Mouse (Mus musculus) forebrain, embryonic 16.5 days (tissue): ENCODE results near the gene Cerk. TPM values are rescaled to one million over a fixed set of nuclear protein-coding genes. Genes with fewer than 3 reads are reported as not detected.
"Not testable (repeated sequence)": the region's sequence is repeated elsewhere in the genome, so short reads cannot be mapped to it uniquely, and the experiment has no call there.

Experiments used
- ATAC-seq: fragments of 200-750 bp; cut with Nextera tagmentation; 2 replicates; pipeline ENCODE4 v1.8.0; 2017; ENCODE audit warnings: mild to moderate bottlenecking, moderate library complexity
- H3K27ac ChIP-seq: fragments of 300-500 bp; sonication (generic); 2 replicates; pipeline ENCODE4 v1.5.1; 2014; ENCODE audit warnings: low read length, control low read depth
- H3K27me3 ChIP-seq: fragments of 300-500 bp; sonication (generic); replicated peaks from 2 replicates; pipeline ENCODE4 v1.6.1; 2014; ENCODE audit warnings: low read length; ENCODE audit not compliant: control insufficient read depth, insufficient read depth
- H3K36me3 ChIP-seq: fragments of 300-500 bp; sonication (generic); 2 replicates; pipeline ENCODE4 v1.6.1; 2014; ENCODE audit not compliant: control insufficient read depth, insufficient read depth
- H3K4me1 ChIP-seq: fragments of 300-500 bp; sonication (generic); replicated peaks from 2 replicates; pipeline ENCODE4 v1.6.1; 2014; ENCODE audit warnings: low read length; ENCODE audit not compliant: control insufficient read depth, insufficient read depth
- H3K4me2 ChIP-seq: fragments of 300-500 bp; sonication (generic); 2 replicates; pipeline ENCODE4 v1.6.1; 2014; ENCODE audit warnings: mild to moderate bottlenecking, low read length, control low read depth
- H3K4me3 ChIP-seq: fragments of 300-500 bp; sonication (generic); replicated peaks from 2 replicates; pipeline ENCODE4 v1.5.1; 2014; ENCODE audit warnings: mild to moderate bottlenecking, low read length, control low read depth
- H3K9ac ChIP-seq: fragments of 300-500 bp; sonication (generic); replicated peaks from 2 replicates; pipeline ENCODE4 v1.6.1; 2014; ENCODE audit warnings: low read depth, low read length, control low read depth
- H3K9me3 ChIP-seq: fragments of 300-500 bp; sonication (generic); 2 replicates; pipeline ENCODE4 v1.6.1; 2016; ENCODE audit warnings: low read length; ENCODE audit not compliant: control insufficient read depth
- WGBS: fragments of 180-500 bp; shearing (Covaris S2); extraction: QIAGEN DNeasy Blood & Tissue Kit; methylation state at CpG from one replicate; pipeline ENCODE4 v1.1.7; 2014; 5-methylcytosine and 5-hydroxymethylcytosine counted together
- polyA plus RNA-seq: library from polyadenylated mRNA; unstranded; fragments of >200 nt; fragmentation: Nextera tagmentation; extraction: Ambion mirVana; gene quantifications from 2 replicates; pipeline ENCODE4 v1.2.1, GENCODE M21; 2015

Gene Cerk
- polyA plus RNA-seq, 1 experiment from 2014 or later, result 23.8 TPM

GRCm38 (mm10) chr15:86168941-86169816, 16.8 kb downstream of the Cerk start:
- H3K9me3 ChIP-seq, result no peaks in the 10 kb centered on the region
- H3K4me2 ChIP-seq, result no peak overlapping the region
- H3K4me3 ChIP-seq, result no peak overlapping the region
- no peak overlapping the region for H3K9ac ChIP-seq
- H3K36me3 ChIP-seq, result no peaks in the 10 kb centered on the region
- no peak for ATAC-seq
- peaks cover 17% of the 10 kb centered on the region for H3K4me1 ChIP-seq
- H3K27ac ChIP-seq, result no peak overlapping the region
- H3K27me3 ChIP-seq, result no peaks in the 10 kb centered on the region
- WGBS, result 81% methylated on average over 12 of the region's 12 CpGs

GRCm38 (mm10) chr15:86168505-86168867, 17.5 kb downstream of the Cerk start:
- no peak overlapping the region for H3K4me2 ChIP-seq
- 28% methylated on average over 7 of the region's 7 CpGs for WGBS
- no peaks in the 10 kb centered on the region for H3K9me3 ChIP-seq
- H3K36me3 ChIP-seq, result no peaks in the 10 kb centered on the region
- no peaks in the 10 kb centered on the region for H3K27me3 ChIP-seq
- ATAC-seq, result no peak
- no peak overlapping the region for H3K27ac ChIP-seq
- no peak overlapping the region for H3K4me3 ChIP-seq
- peaks cover 16% of the 10 kb centered on the region for H3K4me1 ChIP-seq
- H3K9ac ChIP-seq, result no peak overlapping the region

- Histone ChIP-seq H3K4me1 (peaks cover 11% of the 10 kb centered on the region), H3K36me3 (no peaks in the 10 kb centered on the region), H3K27ac (no peak overlapping the region), H3K9me3 (no peaks in the 10 kb centered on the region), H3K9ac (no peak overlapping the region), H3K4me2 (no peak overlapping the region), H3K27me3 (no peaks in the 10 kb centered on the region), H3K4me3 (no peak overlapping the region)
- ATAC-seq, result no peak
- WGBS, result 80% methylated on average over 10 of the region's 10 CpGs
These were observed 18.0 kb downstream of the Cerk start for GRCm38 (mm10) chr15:86167787-86168504.

GRCm38 (mm10) chr15:86167032-86167655, 18.8 kb downstream of the Cerk start:
- Histone ChIP-seq H3K27ac (no peak overlapping the region), H3K4me2 (no peak overlapping the region), H3K4me1 (peaks cover 11% of the 10 kb centered on the region), H3K4me3 (no peak overlapping the region), H3K36me3 (no peaks in the 10 kb centered on the region), H3K27me3 (no peaks in the 10 kb centered on the region), H3K9ac (no peak overlapping the region), H3K9me3 (no peaks in the 10 kb centered on the region)
- WGBS, result 93% methylated on average over 7 of the region's 7 CpGs
- no peak for ATAC-seq

- no peak for ATAC-seq
- 91% methylated on average over 24 of the region's 24 CpGs for WGBS
- Histone ChIP-seq H3K9ac (no peak overlapping the region), H3K9me3 (no peaks in the 10 kb centered on the region), H3K27me3 (no peaks in the 10 kb centered on the region), H3K4me3 (no peak overlapping the region), H3K27ac (no peak overlapping the region), H3K4me2 (no peak overlapping the region), H3K36me3 (peaks cover 3% of the 10 kb centered on the region; the same call in 1 of the 2 replicates), H3K4me1 (peaks cover 11% of the 10 kb centered on the region)
These were observed 19.9 kb downstream of the Cerk start for GRCm38 (mm10) chr15:86165811-86166590.

- no peak overlapping the region for H3K4me3 ChIP-seq
- H3K9ac ChIP-seq, result no peak overlapping the region
- peaks cover 3% of the 10 kb centered on the region; the same call in 1 of the 2 replicates for H3K36me3 ChIP-seq
- H3K27ac ChIP-seq, result no peak overlapping the region
- 73% methylated on average over 21 of the region's 21 CpGs for WGBS
- H3K4me1 ChIP-seq, result peaks cover 11% of the 10 kb centered on the region
- no peak overlapping the region for H3K4me2 ChIP-seq
- no peaks in the 10 kb centered on the region for H3K27me3 ChIP-seq
- H3K9me3 ChIP-seq, result no peaks in the 10 kb centered on the region
- ATAC-seq, result no peak
These were observed 21.1 kb downstream of the Cerk start for GRCm38 (mm10) chr15:86164718-86165345.

- ATAC-seq, H3K27ac ChIP-seq: not testable (repeated sequence)
- WGBS, result 95% methylated on average over 3 of the region's 3 CpGs
These were observed 24.1 kb downstream of the Cerk start for GRCm38 (mm10) chr15:86161800-86162199.

GRCm38 (mm10) chr15:86160906-86161305, 25.0 kb downstream of the Cerk start:
- Histone ChIP-seq H3K36me3 (peaks cover 6% of the 10 kb centered on the region), H3K27ac (no peak overlapping the region), H3K4me2 (no peak overlapping the region), H3K27me3 (no peaks in the 10 kb centered on the region), H3K4me1 (0 out of 2 replicates have a peak, but pooled peaks cover 3% of the 10 kb centered on the region), H3K9ac (no peak overlapping the region), H3K4me3 (no peak overlapping the region), H3K9me3 (no peaks in the 10 kb centered on the region)
- ATAC-seq, result no peak
- WGBS, result 90% methylated on average over 10 of the region's 10 CpGs

More at GRCm38 (mm10) chr15:86161800-86162199, 24.1 kb downstream of the Cerk start:
- not testable (repeated sequence) for H3K27me3 ChIP-seq, H3K4me1 ChIP-seq, H3K4me3 ChIP-seq, H3K4me2 ChIP-seq, H3K9ac ChIP-seq, H3K36me3 ChIP-seq, H3K9me3 ChIP-seq
